Mouse (Mus musculus) liver (tissue): Measurements from ENCODE around the gene Tnnt1.
A peak's percentile ranks its signal among the peaks of the same experiment; 100 is the strongest.
"Not testable (repeated sequence)": the region's sequence is repeated elsewhere in the genome, so short reads cannot be mapped to it uniquely, and the experiment has no call there.

Experiments
- DNase-seq: peaks from one replicate; pipeline ENCODE4 v3.0.0-alpha.2; 2020; ENCODE audit warnings: mixed read lengths

The Tnnt1 gene

GRCm38 (mm10) chr7:4516332-4517050 lies at the start of gene Tnnt1:
Gene Tnnt1 (minus strand): TSS chr7:4516382.
- no peak for DNase-seq

- DNase-seq = no peak
These were observed 46.5 kb upstream of the Tnnt1 start for GRCm38 (mm10) chr7:4562660-4563059.

- no peak for DNase-seq
These were observed 41.0 kb upstream of the Tnnt1 start for GRCm38 (mm10) chr7:4557167-4557560.

- peak; percentile 80 for DNase-seq
These were observed 40.3 kb upstream of the Tnnt1 start for GRCm38 (mm10) chr7:4556256-4557166.

GRCm38 (mm10) chr7:4547221-4547641 lies 31.0 kb upstream of the Tnnt1 start, which contains the start of gene Syt5:
Gene Syt5 (minus strand): TSS chr7:4547541.
- DNase-seq = peak; percentile 14

- peak; percentile 42 for DNase-seq
These were observed 30.5 kb upstream of the Tnnt1 start for GRCm38 (mm10) chr7:4546591-4547131.

- DNase-seq = no peak
These were observed 29.9 kb upstream of the Tnnt1 start for GRCm38 (mm10) chr7:4546050-4546449.

- peak; percentile 62 for DNase-seq
These were observed 25.8 kb upstream of the Tnnt1 start for GRCm38 (mm10) chr7:4542013-4542412.

- no peak for DNase-seq
These were observed 25.2 kb upstream of the Tnnt1 start for GRCm38 (mm10) chr7:4541344-4541743.

- DNase-seq = no peak
These were observed 22.8 kb upstream of the Tnnt1 start for GRCm38 (mm10) chr7:4539019-4539418.

GRCm38 (mm10) chr7:4537181-4537580 lies 21.0 kb upstream of the Tnnt1 start:
- DNase-seq = no peak

GRCm38 (mm10) chr7:4536369-4536768 lies 20.2 kb upstream of the Tnnt1 start:
- no peak for DNase-seq

- peak; percentile 63 for DNase-seq
These were observed 16.0 kb upstream of the Tnnt1 start, which contains the start of gene Dnaaf3 for GRCm38 (mm10) chr7:4532005-4532729. Gene Dnaaf3 (minus strand): TSS chr7:4532453.

- not testable (repeated sequence) for DNase-seq
These were observed 14.0 kb upstream of the Tnnt1 start for GRCm38 (mm10) chr7:4530166-4530565.

GRCm38 (mm10) chr7:4527302-4527689 lies 11.1 kb upstream of the Tnnt1 start:
- no peak for DNase-seq

GRCm38 (mm10) chr7:4526341-4527301 lies 10.4 kb upstream of the Tnnt1 start:
- peak; percentile 86 for DNase-seq

- DNase-seq = peak; percentile 66
These were observed 8.2 kb upstream of the Tnnt1 start, which contains the start of gene Tnni3 for GRCm38 (mm10) chr7:4524212-4524922. Gene Tnni3 (minus strand): TSS chr7:4524229.

GRCm38 (mm10) chr7:4523205-4524130 lies 7.3 kb upstream of the Tnnt1 start:
- DNase-seq = no peak

- DNase-seq = no peak
These were observed 6.1 kb upstream of the Tnnt1 start for GRCm38 (mm10) chr7:4522292-4522691.
